Mouse (Mus musculus) lung, postnatal 0 days (tissue): ENCODE results near the gene Arl2bp. TPM values are rescaled to one million over a fixed set of nuclear protein-coding genes. Genes with fewer than 3 reads are reported as not detected.

ENCODE experiments used
- ATAC-seq: fragments of 200-750 bp; cut with Nextera tagmentation; 2 replicates; pipeline ENCODE4 v1.8.0; 2017; ENCODE audit warnings: moderate library complexity
- DNase-seq: peaks from one replicate; pipeline ENCODE4 v3.0.0-alpha.2; 2016; ENCODE audit warnings: low spot score
- H3K27ac ChIP-seq: fragments of 300-500 bp; sonication (generic); 2 replicates; pipeline ENCODE4 v1.5.1; 2014; ENCODE audit warnings: antibody characterized with exemption, mild to moderate bottlenecking, low read length, mixed read lengths
- H3K27me3 ChIP-seq: fragments of 300-500 bp; sonication (generic); replicated peaks from 2 replicates; pipeline ENCODE4 v1.6.1; 2014; ENCODE audit warnings: low read length, mixed read lengths; ENCODE audit not compliant: insufficient read depth
- H3K36me3 ChIP-seq: fragments of 300-500 bp; sonication (generic); 2 replicates; pipeline ENCODE4 v1.6.1; 2014; ENCODE audit warnings: low read length, mixed read lengths; ENCODE audit not compliant: insufficient read depth
- H3K4me1 ChIP-seq: fragments of 300-500 bp; sonication (generic); 2 replicates; pipeline ENCODE4 v1.6.1; 2014; ENCODE audit warnings: antibody characterized with exemption, low read depth, low read length, mixed read lengths; ENCODE audit not compliant: insufficient read depth
- H3K4me2 ChIP-seq: fragments of 300-500 bp; sonication (generic); replicated peaks from 2 replicates; pipeline ENCODE4 v1.6.1; 2014; ENCODE audit warnings: low read depth, mild to moderate bottlenecking, low read length, moderate library complexity, mixed read lengths
- H3K4me3 ChIP-seq: fragments of 300-500 bp; sonication (generic); 2 replicates; pipeline ENCODE4 v1.5.1; 2014; ENCODE audit warnings: low read depth, low read length
- H3K9ac ChIP-seq: fragments of 300-500 bp; sonication (generic); replicated peaks from 2 replicates; pipeline ENCODE4 v1.6.1; 2014; ENCODE audit warnings: low read depth, mild to moderate bottlenecking
- H3K9me3 ChIP-seq: fragments of 300-500 bp; sonication (generic); 2 replicates; pipeline ENCODE4 v1.6.1; 2016; ENCODE audit warnings: low read length, mixed read lengths
- CTCF ChIP-seq: IDR thresholded peaks from 2 replicates; pipeline ENCODE4 v1.5.1; 2016; ENCODE audit warnings: antibody characterized with exemption, mild to moderate bottlenecking
- EP300 ChIP-seq: IDR thresholded peaks from 2 replicates; pipeline ENCODE4 v1.6.1; 2016; ENCODE audit warnings: antibody characterized with exemption, mild to moderate bottlenecking, control low read depth
- WGBS: fragments of 180-500 bp; shearing (Covaris S2); extraction: QIAGEN DNeasy Blood & Tissue Kit; methylation state at CpG from one replicate; pipeline ENCODE4 v1.1.7; 2014; 5-methylcytosine and 5-hydroxymethylcytosine counted together
- polyA plus RNA-seq: library from polyadenylated mRNA; unstranded; fragments of >200 nt; fragmentation: Nextera tagmentation; extraction: Ambion mirVana; gene quantifications from 2 replicates; pipeline ENCODE4 v1.2.1, GENCODE M21; 2015

Arl2bp gene
- polyA plus RNA-seq, 1 experiment from 2014 or later = 135 TPM

- Histone ChIP-seq H3K9me3 (no peaks in the 10 kb centered on the region), H3K27me3 (no peaks in the 10 kb centered on the region), H3K4me2 (no peak overlapping the region), H3K27ac (no peak overlapping the region), H3K4me3 (no peak overlapping the region), H3K9ac (no peak overlapping the region), H3K36me3 (0 out of 2 replicates have a peak, but pooled peaks cover 3% of the 10 kb centered on the region), H3K4me1 (peaks cover 9% of the 10 kb centered on the region; the same call in 1 of the 2 replicates)
- WGBS = 72% methylated on average over 2 of the region's 2 CpGs
- DNase-seq = no peak
- TF ChIP-seq CTCF (no peak), EP300 (no peak)
- no peak for ATAC-seq
Observed at GRCm38 (mm10) chr8:94664722-94665121, 1.7 kb upstream of the Arl2bp start.

- TF ChIP-seq CTCF (no peak), EP300 (peak; percentile 80)
- ATAC-seq (peak; percentile 64), DNase-seq (peak; percentile 62)
- Histone ChIP-seq H3K36me3 (peaks cover 29% of the 10 kb centered on the region), H3K27me3 (no peaks in the 10 kb centered on the region), H3K9me3 (no peaks in the 10 kb centered on the region), H3K4me2 (no peak overlapping the region), H3K27ac (peak overlapping the region; percentile 6), H3K4me1 (peaks cover 10% of the 10 kb centered on the region; the same call in 1 of the 2 replicates), H3K9ac (no peak overlapping the region), H3K4me3 (no peak overlapping the region)
- WGBS = 53% methylated on average over 5 of the region's 5 CpGs
Observed at GRCm38 (mm10) chr8:94674384-94674783, 8.0 kb downstream of the Arl2bp start.

- Histone ChIP-seq H3K27ac (no peak overlapping the region), H3K9me3 (no peaks in the 10 kb centered on the region), H3K36me3 (peaks cover 24% of the 10 kb centered on the region), H3K4me1 (peaks cover 10% of the 10 kb centered on the region; the same call in 1 of the 2 replicates), H3K4me2 (no peak overlapping the region), H3K27me3 (no peaks in the 10 kb centered on the region), H3K4me3 (no peak overlapping the region), H3K9ac (no peak overlapping the region)
- 85% methylated on average over 6 of the region's 6 CpGs for WGBS
- no peak for TF ChIP-seq EP300
- no peak for TF ChIP-seq CTCF
- DNase-seq = no peak
- ATAC-seq = no peak
Observed at GRCm38 (mm10) chr8:94675923-94676322, 9.5 kb downstream of the Arl2bp start.

- Histone ChIP-seq H3K9me3 (no peaks in the 10 kb centered on the region), H3K27ac (peak overlapping the region; percentile 87), H3K9ac (no peak overlapping the region), H3K4me2 (no peak overlapping the region), H3K4me3 (no peak overlapping the region), H3K36me3 (peaks cover under 1% of the 10 kb centered on the region; the same call in 1 of the 2 replicates), H3K27me3 (no peaks in the 10 kb centered on the region), H3K4me1 (peaks cover 19% of the 10 kb centered on the region)
- DNase-seq (peak; percentile 88), ATAC-seq (peak; percentile 79)
- TF ChIP-seq CTCF = no peak
- TF ChIP-seq EP300 = peak; percentile 59; the same call in 1 of the 2 replicates
- 11% methylated on average over 9 of the region's 9 CpGs for WGBS
Observed at GRCm38 (mm10) chr8:94678582-94678981, 12.2 kb downstream of the Arl2bp start.

- H3K9ac ChIP-seq = no peak overlapping the region
- no peaks in the 10 kb centered on the region for H3K9me3 ChIP-seq
- WGBS = 91% methylated on average over 3 of the region's 3 CpGs
- no peak overlapping the region for H3K4me3 ChIP-seq
- H3K4me2 ChIP-seq = no peak overlapping the region
- no peaks in the 10 kb centered on the region for H3K36me3 ChIP-seq
- no peaks in the 10 kb centered on the region for H3K27me3 ChIP-seq
- no peak for ATAC-seq
- no peak for DNase-seq
- no peak overlapping the region for H3K27ac ChIP-seq
- peak; percentile 37 for TF ChIP-seq CTCF
- TF ChIP-seq EP300 = no peak
- peaks cover 19% of the 10 kb centered on the region for H3K4me1 ChIP-seq
Observed at GRCm38 (mm10) chr8:94680414-94680813, 14.0 kb downstream of the Arl2bp start.

DNA sequence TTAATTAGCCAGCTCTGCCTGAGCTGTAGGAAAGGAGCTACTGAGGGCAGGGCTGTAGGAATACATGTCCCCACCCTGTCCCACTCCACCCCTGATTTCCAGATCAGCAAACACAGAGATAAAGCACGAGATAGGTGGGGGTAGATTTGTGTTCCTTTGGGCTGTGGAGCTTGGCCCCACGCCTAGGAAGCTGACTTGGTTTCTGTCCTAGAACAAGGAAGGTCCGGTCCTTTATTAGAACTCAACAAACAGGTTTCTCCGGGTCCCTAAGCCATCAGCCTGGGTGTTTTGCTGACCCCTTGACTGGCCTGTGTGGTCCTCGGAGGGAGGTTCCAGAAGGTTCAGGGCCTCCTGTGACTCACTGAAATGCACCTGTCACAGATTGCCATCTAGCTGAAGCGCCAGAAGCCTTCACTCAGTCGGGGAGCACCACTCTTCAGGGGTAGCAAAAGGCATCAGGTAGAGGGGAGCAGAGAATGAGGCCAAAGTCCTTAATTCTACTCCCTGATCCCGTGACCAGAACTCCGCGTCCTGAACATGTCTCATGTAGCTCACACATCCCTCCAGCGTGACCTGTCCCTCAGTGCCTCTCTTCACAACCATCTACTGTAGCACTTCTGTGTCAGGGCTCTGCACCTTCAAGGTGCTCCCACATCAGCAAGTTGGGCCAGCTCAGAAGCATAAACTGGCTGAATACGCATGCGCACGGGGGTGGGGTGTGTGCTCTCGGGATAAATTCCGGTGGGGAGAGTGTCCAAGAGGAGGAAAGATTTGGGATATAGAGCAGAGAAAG is 16.5 kb downstream of the Arl2bp start:
- no peaks in the 10 kb centered on the region for H3K9me3 ChIP-seq
- no peak overlapping the region for H3K9ac ChIP-seq
- no peaks in the 10 kb centered on the region for H3K36me3 ChIP-seq
- no peaks in the 10 kb centered on the region for H3K27me3 ChIP-seq
- 58% methylated on average over 16 of the region's 16 CpGs for WGBS
- no peak overlapping the region for H3K4me3 ChIP-seq
- H3K4me1 ChIP-seq = peaks cover 23% of the 10 kb centered on the region
- peak; percentile 64 for ATAC-seq
- peak overlapping the region; percentile 57; the same call in 1 of the 2 replicates for H3K27ac ChIP-seq
- H3K4me2 ChIP-seq = no peak overlapping the region
- DNase-seq = peak; percentile 75
- TF ChIP-seq CTCF = no peak
- TF ChIP-seq EP300 = peak; percentile 68
